Mouse (Mus musculus) testis, postnatal 14 days (tissue): Measurements from ENCODE around the gene Prr5l.

ENCODE experiments used
- DNase-seq: peaks from one replicate; pipeline ENCODE4 v3.0.0; 2021; ENCODE audit warnings: low spot score

Prr5l gene

GRCm38 (mm10) chr2:101820816-101821215, 62.0 kb downstream of the Prr5l start:
- DNase-seq, result no peak

GRCm38 (mm10) chr2:101818986-101819764, 63.7 kb downstream of the Prr5l start:
- DNase-seq, result no peak

- DNase-seq, result no peak
Observed at GRCm38 (mm10) chr2:101816646-101817308, 66.0 kb downstream of the Prr5l start.

- DNase-seq, result no peak
Observed at GRCm38 (mm10) chr2:101815250-101815934, 67.4 kb downstream of the Prr5l start.

- DNase-seq, result no peak
Observed at GRCm38 (mm10) chr2:101814272-101814625, 68.6 kb downstream of the Prr5l start.

- DNase-seq, result no peak
Observed at GRCm38 (mm10) chr2:101813581-101814271, 69.1 kb downstream of the Prr5l start.

GRCm38 (mm10) chr2:101811925-101812324, 70.9 kb downstream of the Prr5l start:
- no peak for DNase-seq

- no peak for DNase-seq
Observed at GRCm38 (mm10) chr2:101810774-101811173, 72.1 kb downstream of the Prr5l start.

- DNase-seq, result no peak
Observed at GRCm38 (mm10) chr2:101809640-101810305, 73.1 kb downstream of the Prr5l start.

- DNase-seq, result no peak
Observed at GRCm38 (mm10) chr2:101807756-101808155, 75.1 kb downstream of the Prr5l start.

GRCm38 (mm10) chr2:101802240-101802639, 80.6 kb downstream of the Prr5l start:
- no peak for DNase-seq

- no peak for DNase-seq
Observed at GRCm38 (mm10) chr2:101797901-101798250, 85.0 kb downstream of the Prr5l start.

GRCm38 (mm10) chr2:101797166-101797900, 85.5 kb downstream of the Prr5l start:
- peak; percentile 14 for DNase-seq

GRCm38 (mm10) chr2:101796287-101797115, 86.3 kb downstream of the Prr5l start:
- DNase-seq, result peak; percentile 65

- DNase-seq, result no peak
Observed at GRCm38 (mm10) chr2:101792130-101792529, 90.7 kb downstream of the Prr5l start.

- no peak for DNase-seq
Observed at GRCm38 (mm10) chr2:101783255-101783654, 99.6 kb downstream of the Prr5l start.

- no peak for DNase-seq
Observed at GRCm38 (mm10) chr2:101781357-101781777, 101.5 kb downstream of the Prr5l start.

GRCm38 (mm10) chr2:101778080-101778479, 104.7 kb downstream of the Prr5l start:
- DNase-seq, result no peak

GRCm38 (mm10) chr2:101763503-101763902, 119.3 kb downstream of the Prr5l start:
- no peak for DNase-seq

GRCm38 (mm10) chr2:101762955-101763386, 119.9 kb downstream of the Prr5l start:
- no peak for DNase-seq
